Mouse (Mus musculus): ENCODE results near the gene Utp20.
"Not testable (repeated sequence)": the region's sequence is repeated elsewhere in the genome, so short reads cannot be mapped to it uniquely, and the experiment has no call there.

The Utp20 gene

DNA sequence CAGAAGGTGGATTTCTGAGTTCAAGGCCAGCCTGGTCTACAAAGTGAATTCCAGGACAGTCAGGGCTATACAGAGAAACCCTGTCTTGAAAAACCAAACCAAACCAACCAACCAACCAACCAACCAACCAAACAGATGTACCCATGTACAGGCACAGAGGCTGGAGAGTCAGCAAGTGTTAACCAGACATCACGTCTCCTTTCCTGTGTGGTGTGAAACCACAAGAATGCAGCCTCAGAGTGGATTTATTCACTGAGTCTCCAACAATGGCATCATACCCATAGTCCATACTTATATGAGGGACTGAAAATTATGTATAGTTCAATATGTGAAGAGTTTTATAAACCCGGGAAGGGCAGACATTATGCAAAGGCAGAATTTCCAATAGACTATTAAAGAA is 43.5 kb downstream of the Utp20 start:
- DNase-seq, result not testable (repeated sequence)

DNA sequence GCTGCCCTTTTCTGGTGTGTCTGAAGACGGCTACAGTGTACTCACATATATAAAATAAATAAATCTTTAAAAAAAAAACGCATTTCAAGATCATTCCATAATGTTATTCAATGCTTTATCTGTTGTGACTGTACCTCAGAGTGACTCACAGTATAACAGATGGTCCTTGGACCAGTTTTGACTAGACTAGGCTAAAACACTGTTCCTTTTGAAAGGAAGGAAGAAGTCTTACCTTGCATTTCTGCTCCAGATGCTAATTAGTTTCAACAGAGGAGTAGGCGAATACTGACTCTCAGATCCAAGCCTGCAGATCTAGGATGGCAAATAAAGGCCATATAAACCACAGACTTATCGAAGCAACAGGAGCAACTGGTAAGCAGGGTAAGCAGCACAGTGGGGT is 45.9 kb downstream of the Utp20 start:
- DNase-seq, result no peak

DNA sequence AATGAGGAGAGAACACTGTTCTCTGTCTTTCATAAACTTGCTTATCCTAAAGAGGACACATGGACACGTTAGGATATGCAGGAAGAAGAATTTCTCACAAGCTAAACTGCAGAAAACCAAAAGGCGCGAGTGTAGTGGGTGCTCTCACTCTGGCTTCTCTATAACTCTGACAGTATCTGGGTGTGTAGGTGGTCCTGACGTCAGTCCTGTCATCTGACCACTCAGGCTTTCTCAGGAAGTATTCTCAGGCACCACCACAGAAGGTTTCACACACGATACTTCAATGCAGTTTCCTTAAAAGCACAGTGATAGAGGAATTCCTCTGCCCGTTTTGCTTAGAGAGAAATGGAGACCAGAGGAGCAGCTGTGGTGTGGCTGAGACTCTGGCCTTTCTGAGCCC is 50.4 kb downstream of the Utp20 start:
- no peak for DNase-seq

DNA sequence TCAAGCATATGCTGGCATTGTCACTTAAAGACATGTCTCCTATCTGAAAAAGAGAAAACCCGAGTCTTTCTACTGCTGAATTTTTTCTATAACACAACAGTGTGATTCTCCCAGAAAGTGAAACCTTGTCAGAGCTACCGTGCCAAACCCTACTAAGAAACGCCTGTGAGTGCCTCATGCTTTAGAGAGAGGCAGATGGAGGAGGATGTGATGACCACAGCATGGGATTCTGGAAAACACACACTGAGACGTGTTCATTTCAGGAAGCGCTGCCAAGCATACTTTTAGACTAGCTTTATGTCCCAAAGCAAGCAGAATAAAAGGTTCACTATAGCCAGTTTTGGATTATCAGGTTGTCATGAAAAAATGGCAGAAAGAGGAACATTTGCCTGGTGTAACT is 53.6 kb downstream of the Utp20 start:
- not testable (repeated sequence) for DNase-seq

DNA sequence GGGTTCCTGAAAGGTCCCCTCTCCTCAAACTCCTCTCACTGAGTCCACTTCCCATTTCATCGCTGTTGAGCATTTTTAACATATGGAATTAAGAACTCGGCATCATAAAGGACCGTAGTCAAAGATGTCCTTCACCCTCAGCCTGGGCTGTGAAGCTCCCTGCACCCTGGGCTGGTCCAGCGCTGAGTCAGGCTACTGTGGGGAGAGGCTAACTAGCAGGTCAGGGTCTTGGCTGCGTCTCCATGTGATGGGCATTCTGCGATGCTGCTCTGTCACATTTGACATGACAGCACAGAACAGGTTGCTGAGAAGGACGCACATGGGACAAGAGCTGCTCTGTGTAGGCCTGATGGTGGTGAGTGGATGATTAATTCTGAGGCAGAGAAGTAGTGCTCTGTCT is 56.9 kb downstream of the Utp20 start:
- DNase-seq, result no peak

DNA sequence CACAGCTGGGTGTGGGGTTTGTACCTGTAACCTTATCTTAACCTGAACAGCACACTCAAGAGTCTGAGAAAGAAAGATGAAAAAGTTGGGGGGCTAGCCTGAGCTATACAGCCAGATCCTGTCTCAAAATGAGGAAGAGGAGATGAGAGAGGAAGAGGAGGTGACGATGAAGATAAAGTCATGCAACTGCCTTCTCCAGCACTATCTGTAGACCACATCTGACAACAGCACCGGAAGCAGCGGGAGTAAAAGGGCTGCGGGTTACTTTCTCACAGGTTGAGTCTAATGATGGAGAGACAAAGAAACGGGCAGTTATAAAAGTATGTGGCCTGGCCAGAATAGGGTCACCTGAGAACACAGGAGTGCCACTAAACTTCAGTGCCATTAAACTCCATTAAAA is 57.6 kb downstream of the Utp20 start:
- DNase-seq, result no peak

DNA sequence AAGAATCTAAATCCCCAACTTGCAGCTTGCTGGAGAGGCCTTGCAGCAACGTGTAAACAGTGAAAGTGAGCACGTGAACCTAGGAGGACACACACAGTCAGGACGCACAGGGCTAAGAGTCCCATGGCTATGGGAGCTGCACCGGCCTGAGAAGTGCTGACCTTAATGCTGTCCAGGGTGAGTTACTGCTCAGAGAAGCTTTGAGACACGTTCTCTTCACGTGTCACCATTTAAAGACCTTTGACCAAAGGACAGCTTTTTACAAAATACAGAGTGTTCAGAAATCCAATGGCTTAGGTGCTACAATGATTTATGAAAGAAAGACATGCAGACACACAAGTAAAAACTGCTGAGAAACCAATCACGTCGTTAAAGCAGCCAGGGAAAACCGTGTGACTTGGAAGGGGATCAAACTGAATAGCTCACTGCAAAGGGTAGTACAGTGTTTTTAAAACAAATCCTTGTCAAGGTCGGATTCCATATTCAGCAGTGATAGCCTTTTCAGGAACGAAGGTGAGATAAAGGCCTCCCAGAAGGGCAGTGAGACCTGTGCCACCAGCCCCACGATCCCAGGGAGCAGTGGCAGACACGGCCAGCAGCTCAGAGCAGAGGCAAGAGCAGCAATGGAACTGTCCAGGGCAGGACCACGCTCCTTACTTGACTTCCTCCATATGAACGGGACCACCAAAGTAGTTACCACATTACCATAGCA is 61.0 kb downstream of the Utp20 start:
- no peak for DNase-seq

DNA sequence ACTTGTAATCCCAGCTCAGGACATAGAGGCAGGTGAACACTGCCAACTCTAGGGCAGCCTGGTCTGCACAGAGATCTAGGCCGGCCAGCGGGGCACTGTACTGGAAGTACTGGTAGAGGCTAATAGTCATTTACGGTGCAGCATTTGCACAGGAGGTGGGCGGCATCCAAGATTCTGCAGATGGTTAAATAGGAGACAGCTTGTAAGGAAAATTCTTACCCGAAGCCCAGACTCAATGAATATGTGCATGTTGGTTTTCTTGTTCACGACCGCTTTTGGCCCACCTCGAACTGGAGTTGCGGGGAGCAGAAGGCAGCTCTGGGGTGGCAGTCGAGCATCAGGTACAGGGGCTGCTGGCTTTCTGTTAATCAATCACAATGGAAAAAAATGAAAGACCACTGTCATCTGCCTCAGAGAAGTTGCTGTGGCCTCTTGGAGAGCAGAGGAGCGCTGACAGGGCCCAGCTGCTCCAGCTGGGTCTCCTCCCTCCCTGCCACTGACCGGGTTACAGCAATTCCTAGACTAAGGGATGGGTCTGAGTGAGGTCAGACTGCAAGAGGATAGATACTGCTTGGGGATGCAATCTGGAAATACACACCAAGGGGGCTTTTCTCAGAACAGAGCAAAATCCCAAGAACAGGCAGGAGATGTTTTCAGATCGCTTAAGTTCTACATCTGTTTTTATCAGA is 64.9 kb downstream of the Utp20 start:
- DNase-seq, result no peak

DNA sequence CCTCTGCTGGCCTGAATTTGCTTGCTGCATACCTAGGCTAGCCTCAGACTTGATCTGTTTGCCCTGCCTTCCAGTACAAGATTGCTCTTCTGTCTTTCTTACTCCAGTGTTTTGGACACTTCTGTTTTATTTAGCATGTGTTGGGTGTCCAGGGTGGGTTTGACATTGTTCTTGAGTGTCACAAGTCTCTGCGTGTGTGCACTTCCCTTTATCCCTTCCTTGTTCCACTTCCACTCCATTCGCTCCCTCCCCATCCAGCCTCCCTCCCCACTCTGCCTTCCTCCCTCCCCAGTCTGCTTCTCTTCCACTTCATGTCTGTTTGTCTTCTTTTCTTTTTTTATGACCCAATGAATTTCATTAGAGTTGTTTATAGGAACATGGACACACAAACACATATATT is 85.2 kb downstream of the Utp20 start:
- DNase-seq, result no peak

DNA sequence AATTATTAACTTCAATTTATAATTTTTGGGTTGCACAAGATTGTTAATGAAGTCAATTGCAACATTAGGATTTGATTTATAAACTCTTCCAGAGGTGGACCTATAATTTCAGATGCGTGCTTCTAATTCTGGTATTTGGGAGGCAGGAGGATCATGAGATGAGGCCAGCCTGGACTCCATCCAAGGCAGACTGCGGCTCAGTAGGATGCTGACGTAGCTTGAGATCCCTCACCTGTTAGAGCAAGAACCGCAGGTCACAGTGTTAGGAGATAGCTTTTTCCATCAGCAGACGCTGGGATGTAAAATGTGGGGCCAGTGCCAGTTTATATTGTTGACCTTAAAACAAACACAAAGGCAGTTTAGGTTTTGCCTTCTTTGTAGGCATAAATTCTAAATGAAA is 85.8 kb downstream of the Utp20 start:
- DNase-seq, result no peak

DNA sequence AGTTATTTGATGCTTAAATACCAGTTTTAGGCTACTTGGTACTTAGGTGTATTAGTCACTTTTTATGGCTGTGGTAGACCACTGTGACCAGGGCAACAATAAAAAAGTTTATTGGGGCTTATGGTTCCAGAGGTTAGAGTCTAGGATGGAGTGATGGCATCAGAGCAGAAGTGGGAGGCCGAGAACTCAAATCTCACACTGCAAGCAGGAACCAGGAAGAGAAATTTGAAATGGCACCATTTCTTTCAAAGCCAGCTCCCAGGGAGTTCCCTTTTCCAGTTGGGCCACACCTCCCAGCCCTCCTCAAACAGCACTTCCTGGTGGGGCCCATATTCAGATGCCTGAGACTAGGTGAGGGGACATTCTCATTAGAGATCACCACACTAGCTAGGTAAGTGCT is 86.8 kb downstream of the Utp20 start:
- no peak for DNase-seq

DNA sequence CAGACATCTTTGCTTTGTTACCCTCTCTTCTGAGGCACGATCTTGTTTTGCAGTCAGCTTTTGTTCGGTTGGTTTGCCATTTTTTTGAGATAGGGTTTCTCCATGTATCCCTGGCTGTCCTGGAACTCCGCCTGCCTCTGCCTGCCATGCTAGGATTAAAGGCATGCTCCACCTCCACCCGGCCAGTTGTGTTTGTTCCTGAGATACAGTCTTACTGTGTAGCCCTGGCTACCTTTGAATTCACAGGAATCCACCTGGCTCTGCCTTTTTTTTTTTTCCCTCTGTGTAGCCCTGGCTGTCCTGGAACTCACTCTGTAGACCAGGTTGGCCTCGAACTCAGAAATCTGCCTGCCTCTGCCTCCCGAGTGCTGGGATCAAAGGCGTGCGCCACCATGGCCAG is 87.5 kb downstream of the Utp20 start:
- DNase-seq, result not testable (repeated sequence)

DNA sequence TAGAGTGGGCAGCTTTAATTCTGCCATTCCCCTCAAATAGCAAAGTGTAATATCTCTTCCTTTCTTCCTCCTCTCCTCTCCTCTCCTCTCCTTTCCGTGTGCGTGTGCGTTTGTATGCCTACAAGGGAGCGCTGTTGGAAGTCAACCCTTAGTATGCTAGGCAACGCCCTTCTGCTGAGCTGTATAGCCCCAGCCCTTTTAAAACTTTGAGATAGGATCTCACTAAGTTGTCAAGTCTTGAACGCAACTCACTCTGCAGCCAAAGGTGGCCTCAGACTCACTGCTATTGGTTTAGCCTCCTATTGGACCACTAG is 94.3 kb downstream of the Utp20 start:
- DNase-seq, result no peak

DNA sequence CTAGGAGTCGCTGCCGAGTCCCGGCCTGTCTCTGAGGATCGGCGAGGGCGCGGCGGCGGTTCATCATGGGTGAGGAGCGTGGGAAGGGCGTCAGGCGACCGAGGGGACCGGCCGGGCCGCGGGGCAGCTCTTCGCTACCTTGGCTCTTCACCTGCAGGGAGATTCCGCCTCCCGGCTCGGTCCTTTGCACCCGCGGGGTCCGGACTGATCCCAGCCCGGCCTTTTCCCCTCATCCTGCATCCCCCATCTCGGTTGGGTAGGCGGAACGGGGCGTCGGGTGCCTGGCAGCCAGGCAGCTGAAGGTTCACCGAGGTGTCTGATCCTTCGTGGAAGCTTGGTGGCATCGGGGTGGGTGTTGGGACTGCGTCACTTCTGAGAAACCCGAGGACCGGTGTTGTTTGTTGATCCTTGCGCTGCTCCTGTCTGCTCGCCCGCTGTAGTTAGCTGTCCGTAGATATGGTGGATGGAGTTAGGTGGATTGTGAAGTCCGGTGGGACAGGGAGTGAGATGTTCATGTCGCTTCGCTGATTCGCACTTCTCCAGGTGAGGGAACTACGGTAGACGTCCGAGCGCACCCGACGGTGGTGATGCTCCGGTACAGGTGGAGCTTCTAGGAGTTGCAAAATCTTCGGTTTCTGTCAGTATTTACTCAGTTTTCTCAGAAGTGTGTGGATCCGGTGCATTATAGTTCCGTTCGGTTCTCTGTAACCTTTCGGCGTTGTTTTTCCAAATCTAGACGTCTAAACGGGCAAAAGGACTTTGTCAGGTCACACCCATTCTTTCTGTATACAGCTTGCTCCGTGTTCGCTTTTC is 94.9 kb downstream of the Utp20 start:
- no peak for DNase-seq

DNA sequence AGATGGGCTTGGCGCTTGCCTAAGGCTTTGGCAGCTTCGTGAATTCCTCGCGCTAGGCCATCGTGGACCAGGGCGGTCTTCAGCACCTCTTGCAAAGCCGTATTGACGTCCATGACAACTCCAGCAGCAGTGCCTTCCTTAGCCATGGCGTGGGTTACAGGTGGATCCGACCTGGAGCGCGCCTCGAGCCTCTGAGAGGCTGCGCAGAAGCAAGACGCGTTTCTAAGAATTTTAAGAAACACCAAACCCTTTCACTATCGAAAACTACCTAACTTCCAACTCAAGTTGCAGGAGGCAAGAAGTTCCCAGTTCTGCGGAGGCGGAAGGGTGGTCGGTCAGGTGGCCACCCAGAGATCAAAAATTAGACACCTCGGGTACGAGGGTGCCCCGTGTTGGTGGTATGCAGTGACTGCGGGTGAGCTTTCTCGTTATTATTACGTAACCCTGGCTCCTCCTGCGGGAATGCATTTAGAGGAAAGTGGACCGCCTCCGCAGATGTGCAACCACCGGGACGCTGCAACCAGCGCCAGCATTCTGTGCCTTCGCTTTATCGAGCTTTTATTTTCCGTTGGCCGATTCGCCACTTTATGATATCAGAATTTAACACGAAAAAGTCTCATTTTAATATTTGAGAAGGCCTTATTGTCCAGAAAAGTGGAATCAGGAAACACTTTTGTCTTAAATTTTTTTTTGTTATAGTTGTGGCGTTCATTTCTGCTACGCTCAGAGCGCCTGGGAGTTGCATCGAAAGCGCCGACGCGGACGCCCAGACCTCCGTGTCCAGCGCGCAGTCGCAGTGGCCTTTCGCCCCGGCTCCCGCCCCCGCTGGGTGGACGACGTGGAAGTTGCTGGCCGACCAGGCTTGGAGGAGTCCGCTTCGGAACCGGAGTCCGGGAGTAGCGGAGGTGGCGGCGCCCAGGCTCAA is 95.8 kb downstream of the Utp20 start, which contains the start of gene Arl1:
Arl1 (plus strand) TSS at position 288 of the 925 bp plus-strand sequence.
- DNase-seq, result peak; percentile 85

DNA sequence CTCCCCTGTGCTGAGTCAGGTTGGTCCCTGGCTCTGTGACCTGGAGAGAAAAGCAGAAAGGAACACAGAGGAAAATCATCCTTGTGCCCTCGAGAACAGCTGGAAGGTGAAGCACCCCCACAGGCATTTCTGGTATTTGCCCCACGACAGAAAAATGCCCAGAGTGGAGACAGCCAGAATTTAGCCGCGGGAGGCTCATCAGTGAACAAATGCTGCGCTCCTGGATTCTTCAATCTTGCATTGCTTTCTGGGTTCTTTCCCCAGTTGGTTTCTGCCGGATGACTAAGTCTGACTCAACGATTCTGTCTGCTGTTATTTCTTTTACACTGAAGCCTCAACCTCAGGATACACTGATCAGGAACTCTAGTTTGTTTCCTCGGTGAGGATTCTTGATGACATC is 98.4 kb downstream of the Utp20 start:
- no peak for DNase-seq

DNA sequence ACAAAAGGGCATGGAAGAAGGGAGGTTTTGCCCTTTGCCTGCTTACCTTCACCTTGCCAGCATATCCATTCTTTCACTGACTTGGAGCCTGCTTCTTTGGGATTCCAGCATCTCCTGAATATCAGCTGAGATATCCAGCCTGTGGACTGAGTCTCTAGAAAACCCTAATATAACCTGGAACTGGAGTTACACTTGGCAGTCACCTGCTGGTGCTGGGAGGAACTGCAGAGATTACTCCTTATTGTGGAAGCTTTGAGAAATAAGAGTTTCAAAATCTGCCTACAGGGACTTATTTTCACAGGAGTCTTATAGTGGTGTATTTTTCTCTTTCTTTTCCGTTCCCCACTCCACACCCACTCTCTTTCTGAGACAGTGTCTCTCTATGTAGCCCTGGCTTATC is 99.5 kb downstream of the Utp20 start:
- DNase-seq, result peak; percentile 23 to 29

DNA sequence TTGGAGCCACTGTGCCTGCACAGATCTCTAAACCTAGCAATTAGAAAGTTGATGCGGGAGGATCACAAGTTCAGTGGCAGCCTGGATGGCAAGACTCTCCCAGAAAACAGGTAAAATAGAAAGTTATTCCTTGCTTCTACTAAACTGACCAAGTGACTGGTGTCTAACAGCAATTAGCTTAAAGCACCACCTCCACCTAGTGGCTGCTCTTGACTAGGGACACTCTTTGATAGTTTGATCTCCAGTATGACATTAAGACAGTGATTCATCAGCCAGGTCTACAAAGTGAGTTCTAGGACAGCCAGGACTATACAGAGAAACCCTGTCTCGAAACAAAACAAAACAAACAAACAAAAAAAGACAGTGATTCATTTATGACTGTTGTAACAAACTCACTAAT is 101.3 kb downstream of the Utp20 start:
- no peak for DNase-seq

DNA sequence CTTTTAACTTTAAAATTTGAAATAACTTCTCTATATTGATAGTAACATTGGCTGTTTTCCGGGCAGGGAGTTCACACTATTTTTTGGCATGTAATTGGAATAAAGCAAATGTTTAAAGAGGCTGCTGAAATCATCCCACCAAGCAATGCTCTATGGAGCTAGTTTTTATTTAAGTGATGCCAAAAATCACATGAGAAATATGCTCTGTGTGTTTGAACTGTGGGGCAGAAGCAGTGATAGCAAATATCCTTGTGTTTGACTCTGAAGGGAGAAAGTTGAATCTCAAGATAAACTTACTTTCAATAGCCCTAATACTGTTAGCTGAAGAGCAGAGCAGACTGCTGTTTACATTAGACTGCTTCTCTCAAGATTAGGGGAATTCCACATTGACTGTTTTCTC is 107.0 kb downstream of the Utp20 start:
- DNase-seq, result no peak

DNA sequence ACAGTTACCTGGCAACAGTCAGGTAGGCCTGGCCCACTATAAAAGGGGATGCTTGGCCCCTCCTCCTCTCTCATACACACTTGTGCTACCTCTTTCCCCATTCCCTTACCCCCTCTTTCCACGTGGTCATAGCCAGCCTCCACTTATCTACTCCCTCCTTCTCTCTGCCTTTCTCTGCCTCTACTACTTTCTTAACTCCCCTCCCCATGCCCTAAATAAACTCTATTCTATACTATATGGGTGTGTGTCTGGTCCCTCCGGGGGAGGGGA is 108.9 kb downstream of the Utp20 start:
- DNase-seq, result no peak

DNA sequence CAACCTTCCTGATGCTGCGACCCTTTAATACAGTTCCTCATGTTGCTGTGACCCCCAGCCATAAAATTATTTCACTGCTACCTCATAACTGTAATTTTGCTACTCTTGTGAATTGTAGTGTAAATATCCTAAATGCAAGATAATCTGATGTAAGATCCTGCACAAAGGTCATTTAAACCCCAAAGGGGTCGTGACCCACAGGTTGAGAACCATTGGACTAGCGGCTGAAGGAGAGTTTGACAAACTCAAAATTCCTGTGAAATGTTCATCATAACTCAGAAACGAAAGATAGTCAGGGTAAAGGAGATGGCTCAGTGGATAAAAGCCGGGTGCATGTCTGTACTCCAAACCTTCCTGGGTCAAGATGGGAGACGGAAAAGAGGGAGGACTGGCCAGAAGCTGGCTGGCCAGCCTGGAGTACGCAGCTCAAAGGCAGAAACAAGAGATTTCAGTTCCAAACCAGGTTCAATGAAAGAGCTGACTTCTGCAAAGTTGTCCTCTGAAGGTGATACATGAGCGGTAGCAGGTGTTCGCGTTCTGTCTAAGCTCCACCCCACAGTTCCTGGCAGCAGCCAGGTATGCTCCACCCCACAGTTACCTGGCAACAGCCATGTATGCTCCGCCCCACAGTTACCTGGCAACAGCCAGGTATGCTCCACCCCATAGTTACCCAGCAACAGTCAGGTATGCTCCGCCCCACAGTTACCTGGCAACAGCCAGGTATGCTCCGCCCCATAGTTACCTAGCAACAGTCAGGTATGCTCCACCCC is 109.4 kb downstream of the Utp20 start:
- DNase-seq, result no peak

DNA sequence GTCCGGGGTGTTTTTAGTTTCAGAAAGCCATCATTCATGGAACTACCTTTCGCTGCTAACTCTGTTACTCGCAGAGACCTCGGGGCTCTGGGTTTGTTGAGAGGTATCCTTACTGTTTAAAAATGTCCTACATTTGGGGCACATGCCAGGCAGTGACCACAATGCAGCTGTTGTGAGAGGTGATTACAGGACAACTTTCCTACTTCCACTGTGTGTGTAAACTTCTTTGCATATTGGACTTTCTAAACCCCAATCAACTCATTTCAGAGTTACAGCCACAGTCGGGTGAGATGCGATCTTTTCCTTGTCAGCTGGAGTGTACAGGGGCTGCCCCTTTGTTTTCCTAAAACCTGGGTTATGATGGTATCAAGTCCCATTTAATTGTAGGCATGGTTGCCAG is 111.0 kb downstream of the Utp20 start:
- DNase-seq, result no peak

Measured in thymus, postnatal 36 days (tissue).